Mouse (Mus musculus): ENCODE data around the gene P2rx2.

GRCm38 (mm10) chr5:110338792-110339191 lies 4.2 kb downstream of the P2rx2 start:
- TF ChIP-seq GATA1 (IDR thresholded peaks at IDR 0.05; ENCODE audit: borderline replicate concordance, low read length) (no peak), FLI1 (IDR thresholded peaks at IDR 0.05; ENCODE audit: low read length) (no peak)
